Mouse (Mus musculus) MEL (cell line): ENCODE results near the gene Spata1. TPM values are rescaled to one million over a fixed set of nuclear protein-coding genes. Genes with fewer than 3 reads are reported as not detected.

Experiments
- DNase-seq: peaks from one replicate; pipeline ENCODE4 v3.0.0; 2011; ENCODE audit warnings: low read depth, low spot score
- H3K27ac ChIP-seq: 2 replicates; pipeline ENCODE4 v1.5.1; 2012; ENCODE audit warnings: low read depth, mild to moderate bottlenecking, control low read depth, low read length, moderate library complexity; ENCODE audit not compliant: control insufficient read depth
- H3K27me3 ChIP-seq, 2 experiments: fragments of 150-350 bp in 1 of 2; sonication (generic) in 1 of 2; 2 replicates each; pipeline ENCODE4 v1.6.1; 2012; ENCODE audit warnings: low read length in 2 of 2, mild to moderate bottlenecking in 2 of 2, improper control_type of control experiment in 1 of 2, moderate library complexity in 1 of 2; ENCODE audit not compliant: insufficient read depth in 2 of 2, control insufficient read depth in 1 of 2
- H3K36me3 ChIP-seq, 2 experiments: 2 replicates each; pipeline ENCODE4 v1.6.1; 2012 to 2014; ENCODE audit warnings: low read length in 2 of 2, improper control_type of control experiment in 1 of 2, inconsistent platforms in 1 of 2, mild to moderate bottlenecking in 1 of 2; ENCODE audit not compliant: insufficient read depth in 2 of 2, control insufficient read depth in 1 of 2
- H3K4me1 ChIP-seq, 2 experiments: fragments of 150-350 bp in 1 of 2; sonication (generic) in 1 of 2; 2 replicates each; pipeline ENCODE4 v1.6.1; 2012; ENCODE audit warnings: low read length in 2 of 2, improper control_type of control experiment in 1 of 2, mild to moderate bottlenecking in 1 of 2; ENCODE audit not compliant: insufficient read depth in 2 of 2, control insufficient read depth in 1 of 2
- H3K4me3 ChIP-seq, 2 experiments: fragments of 150-350 bp in 1 of 2; sonication (generic) in 1 of 2; 2 replicates each; pipeline ENCODE4 v1.5.1; 2012; ENCODE audit warnings: low read depth in 2 of 2, low read length in 2 of 2, mild to moderate bottlenecking in 2 of 2, moderate library complexity in 2 of 2, control low read depth in 1 of 2, improper control_type of control experiment in 1 of 2; ENCODE audit not compliant: control insufficient read depth in 1 of 2, insufficient read depth in 1 of 2
- H3K79me2 ChIP-seq: 2 replicates; pipeline ENCODE4 v1.6.1; 2012; ENCODE audit warnings: mild to moderate bottlenecking, low read length, moderate library complexity; ENCODE audit not compliant: control insufficient read depth, poor library complexity, insufficient read depth
- H3K9ac ChIP-seq: 2 replicates; pipeline ENCODE4 v1.6.1; 2012; ENCODE audit warnings: low read depth, mild to moderate bottlenecking, control low read depth, low read length, moderate library complexity; ENCODE audit not compliant: control insufficient read depth, poor library complexity, severe bottlenecking
- H3K9me3 ChIP-seq: fragments of 150-350 bp; sonication (generic); replicated peaks from 2 replicates; pipeline ENCODE4 v1.6.1; 2012; ENCODE audit warnings: mild to moderate bottlenecking, low read length, improper control_type of control experiment, moderate library complexity; ENCODE audit not compliant: insufficient read depth
- BHLHE40 ChIP-seq: IDR thresholded peaks from 2 replicates; pipeline ENCODE4 v1.6.1; 2012; ENCODE audit warnings: low read depth, mild to moderate bottlenecking, inconsistent platforms, low read length, improper control_type of control experiment, borderline replicate concordance
- CHD1 ChIP-seq: IDR thresholded peaks from 2 replicates; pipeline ENCODE4 v1.6.1; 2012; ENCODE audit warnings: low read depth, mild to moderate bottlenecking, inconsistent platforms, low read length, improper control_type of control experiment
- CTCF ChIP-seq, 3 experiments: IDR thresholded peaks in 2 of 3; conservative IDR thresholded peaks in 1 of 3; 2 replicates each; pipeline ENCODE4 v1.5.1; 2011 to 2012; ENCODE audit warnings: low read length in 3 of 3, low read depth in 2 of 3, mild to moderate bottlenecking in 2 of 3, improper control_type of control experiment in 1 of 3, inconsistent platforms in 1 of 3, mixed read lengths in 1 of 3, moderate library complexity in 1 of 3; ENCODE audit not compliant: control insufficient read depth in 1 of 3, insufficient read depth in 1 of 3, poor library complexity in 1 of 3, severe bottlenecking in 1 of 3
- E2F4 ChIP-seq: IDR thresholded peaks from 2 replicates; pipeline ENCODE4 v1.6.1; 2011; ENCODE audit warnings: low read depth, low read length, improper control_type of control experiment, borderline replicate concordance
- ELF1 ChIP-seq: IDR thresholded peaks from 2 replicates; pipeline ENCODE4 v1.6.1; 2014; ENCODE audit warnings: low read depth, mild to moderate bottlenecking, inconsistent platforms, low read length, improper control_type of control experiment, moderate library complexity
- HCFC1 ChIP-seq: IDR thresholded peaks from 2 replicates; pipeline ENCODE4 v1.6.1; 2012; ENCODE audit warnings: low read depth, mild to moderate bottlenecking, inconsistent platforms, low read length, improper control_type of control experiment, moderate library complexity
- JUND ChIP-seq: IDR thresholded peaks from 2 replicates; pipeline ENCODE4 v1.6.1; 2011; ENCODE audit warnings: low read depth, mild to moderate bottlenecking, improper control_type of control experiment, low read length
- KAT2A ChIP-seq: conservative IDR thresholded peaks from 2 replicates; pipeline ENCODE4 v1.6.1; 2012; ENCODE audit warnings: low read depth, low read length, improper control_type of control experiment, inconsistent platforms
- MAFK ChIP-seq: IDR thresholded peaks from 2 replicates; pipeline ENCODE4 v1.6.1; 2011; ENCODE audit warnings: low read depth, mild to moderate bottlenecking, low read length, improper control_type of control experiment, borderline replicate concordance
- MAX ChIP-seq: IDR thresholded peaks from 2 replicates; pipeline ENCODE4 v1.6.1; 2011; ENCODE audit warnings: low read length, improper control_type of control experiment
- MAZ ChIP-seq: IDR thresholded peaks from 2 replicates; pipeline ENCODE4 v1.6.1; 2012; ENCODE audit warnings: low read depth, mild to moderate bottlenecking, inconsistent platforms, low read length, improper control_type of control experiment
- NRF1 ChIP-seq: IDR thresholded peaks from 2 replicates; pipeline ENCODE4 v1.6.1; 2014; ENCODE audit warnings: low read depth, mild to moderate bottlenecking, inconsistent platforms, low read length, improper control_type of control experiment, moderate library complexity; ENCODE audit not compliant: poor library complexity, insufficient read depth, severe bottlenecking
- POLR2A ChIP-seq, 2 experiments: IDR thresholded peaks; 2 replicates each; pipeline ENCODE4 v1.6.1; 2011 to 2012; ENCODE audit warnings: low read length in 2 of 2, mild to moderate bottlenecking in 2 of 2, control low read depth in 1 of 2, improper control_type of control experiment in 1 of 2, low read depth in 1 of 2, moderate library complexity in 1 of 2; ENCODE audit not compliant: control insufficient read depth in 1 of 2, insufficient read depth in 1 of 2, poor library complexity in 1 of 2
- POLR2AphosphoS2 ChIP-seq: IDR thresholded peaks from 2 replicates; pipeline ENCODE4 v1.6.1; 2011; ENCODE audit warnings: low read length, improper control_type of control experiment
- RAD21 ChIP-seq: IDR thresholded peaks from 2 replicates; pipeline ENCODE4 v1.6.1; 2011; ENCODE audit warnings: mild to moderate bottlenecking, low read depth, low read length, improper control_type of control experiment
- RCOR1 ChIP-seq: IDR thresholded peaks from 2 replicates; pipeline ENCODE4 v1.6.1; 2012; ENCODE audit warnings: low read depth, mild to moderate bottlenecking, inconsistent platforms, low read length, improper control_type of control experiment
- SIN3A ChIP-seq: IDR thresholded peaks from 2 replicates; pipeline ENCODE4 v1.6.1; 2012; ENCODE audit warnings: low read length, improper control_type of control experiment, inconsistent platforms
- SMC3 ChIP-seq: IDR thresholded peaks from 2 replicates; pipeline ENCODE4 v1.6.1; 2011; ENCODE audit warnings: low read depth, low read length, improper control_type of control experiment
- TCF12 ChIP-seq: IDR thresholded peaks from 2 replicates; pipeline ENCODE4 v1.6.1; 2014; ENCODE audit warnings: low read depth, mild to moderate bottlenecking, inconsistent platforms, low read length, improper control_type of control experiment, moderate library complexity
- UBTF ChIP-seq: IDR thresholded peaks from 2 replicates; pipeline ENCODE4 v1.6.1; 2012; ENCODE audit warnings: low read depth, mild to moderate bottlenecking, inconsistent platforms, low read length, improper control_type of control experiment, moderate library complexity, borderline replicate concordance; ENCODE audit not compliant: insufficient read depth
- USF2 ChIP-seq, 2 experiments: IDR thresholded peaks; 2 replicates each; pipeline ENCODE4 v1.6.1; 2011 to 2012; ENCODE audit warnings: improper control_type of control experiment in 2 of 2, low read length in 2 of 2, borderline replicate concordance in 1 of 2, inconsistent platforms in 1 of 2, low read depth in 1 of 2, mild to moderate bottlenecking in 1 of 2; ENCODE audit not compliant: insufficient read depth in 1 of 2
- ZC3H11A ChIP-seq: IDR thresholded peaks from 2 replicates; pipeline ENCODE4 v1.6.1; 2012; ENCODE audit warnings: low read depth, mild to moderate bottlenecking, inconsistent platforms, low read length, improper control_type of control experiment
- ZMIZ1 ChIP-seq: IDR thresholded peaks from 2 replicates; pipeline ENCODE4 v1.6.1; 2012; ENCODE audit warnings: low read depth, mild to moderate bottlenecking, inconsistent platforms, low read length, improper control_type of control experiment, moderate library complexity
- ZNF384 ChIP-seq: IDR thresholded peaks from 2 replicates; pipeline ENCODE4 v1.6.1; 2012; ENCODE audit warnings: low read depth, mild to moderate bottlenecking, inconsistent platforms, low read length, improper control_type of control experiment
- polyA plus RNA-seq, 2 experiments: library from polyadenylated mRNA; stranded (reverse) in 1 of 2; unstranded in 1 of 2; fragments of >175 nt in 1 of 2; fragments of >200 nt in 1 of 2; gene quantifications; 2 replicates each; pipeline versions ENCODE4 v1.2.1 to v1.2.4; 2012; ENCODE audit warnings: low replicate concordance in 2 of 2, low read depth in 1 of 2; ENCODE audit not compliant: insufficient read length in 2 of 2, insufficient read depth in 1 of 2, missing spikeins in 1 of 2
- total RNA-seq: library from RNA; depleted of rRNA; stranded (reverse); fragments of 300-350 nt; gene quantifications from 2 replicates; pipeline ENCODE4 v1.2.3, GENCODE M21; 2012

Gene Spata1
- total and polyA plus RNA-seq, 3 experiments, result 1.1 to 1.9 TPM; not detected in 1

GRCm38 (mm10) chr3:146424306-146424900 is 75.2 kb downstream of the Spata1 start:
- TF ChIP-seq POLR2A (IDR thresholded peaks at IDR 0.05; ENCODE audit: control insufficient read depth in 1 of 2, insufficient read depth in 1 of 2, low read depth in 1 of 2, low read length in 2 of 2, poor library complexity in 1 of 2) (no peak), USF2 (IDR thresholded peaks at IDR 0.05; ENCODE audit: borderline replicate concordance in 1 of 2, insufficient read depth in 1 of 2, low read depth in 1 of 2, low read length in 2 of 2) (no peak)
- TF ChIP-seq, all 39 proteins: peak for 0
- H3K9me3 ChIP-seq, result no peaks in the 10 kb centered on the region
- no peak overlapping the region for H3K9ac ChIP-seq
- no peak overlapping the region for H3K4me3 ChIP-seq
- peaks cover under 1 to 6% of the 10 kb centered on the region in 2 experiments; a peak in 3 of 4 replicates for H3K36me3 ChIP-seq
- H3K79me2 ChIP-seq, result peaks cover 1% of the 10 kb centered on the region; the same call in 1 of the 2 replicates
- DNase-seq, result no peak
- H3K27ac ChIP-seq, result no peak overlapping the region
- peaks cover 0 to 2% of the 10 kb centered on the region in 2 experiments; a peak in 1 of 4 replicates for H3K4me1 ChIP-seq
- no peaks in the 10 kb centered on the region for H3K27me3 ChIP-seq

DNA sequence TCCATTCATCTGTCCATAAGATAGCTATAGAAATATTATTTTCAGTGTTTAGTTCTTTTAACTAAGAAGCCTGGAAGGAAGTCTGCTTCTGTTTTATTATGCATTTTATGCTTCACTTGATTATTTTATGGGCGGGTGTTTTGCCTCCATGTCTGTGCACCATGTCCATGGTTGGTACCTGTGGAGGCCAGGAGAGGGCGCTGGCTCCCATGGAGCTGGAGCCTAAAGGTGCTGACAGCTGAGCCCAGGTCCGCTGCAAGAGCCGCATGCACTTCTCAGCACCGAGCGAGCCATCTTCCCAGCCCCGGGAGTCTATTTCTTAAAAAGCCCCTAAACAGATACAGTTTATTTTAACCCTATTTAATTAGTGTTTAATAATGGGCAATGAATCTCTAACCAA is 75.8 kb downstream of the Spata1 start:
- Histone ChIP-seq H3K4me1 (peaks cover under 1 to 6% of the 10 kb centered on the region in 2 experiments; a peak in 3 of 4 replicates), H3K9me3 (no peaks in the 10 kb centered on the region), H3K36me3 (peaks cover 0 to 7% of the 10 kb centered on the region in 2 experiments), H3K27ac (no peak overlapping the region), H3K4me3 (no peak overlapping the region), H3K9ac (no peak overlapping the region), H3K27me3 (no peaks in the 10 kb centered on the region), H3K79me2 (peaks cover 1% of the 10 kb centered on the region; the same call in 1 of the 2 replicates)
- DNase-seq, result peak; percentile 40
- TF ChIP-seq ZMIZ1 (no peak), CTCF (IDR thresholded peaks at IDR 0.05 in 2 of 3, conservative IDR thresholded peaks at IDR 0.05 in 1 of 3; ENCODE audit: control insufficient read depth in 1 of 3, insufficient read depth in 1 of 3, low read depth in 2 of 3, low read length in 3 of 3, poor library complexity in 1 of 3, severe bottlenecking in 1 of 3) (peak; percentile 47 to 66 (median 52); a peak in 5 of 6 replicates), MAFK (no peak), POLR2AphosphoS2 (no peak), RAD21 (peak; percentile 16), MAX (no peak), TCF12 (no peak), SMC3 (peak; percentile 32), ELF1 (no peak)

- DNase-seq, result no peak
- no peak overlapping the region for H3K4me3 ChIP-seq
- H3K79me2 ChIP-seq, result peaks cover 2% of the 10 kb centered on the region; the same call in 1 of the 2 replicates
- no peaks in the 10 kb centered on the region for H3K9me3 ChIP-seq
- no peak for TF ChIP-seq BHLHE40
- TF ChIP-seq NRF1, result no peak
- no peak for TF ChIP-seq UBTF
- no peak for TF ChIP-seq E2F4
- no peak for TF ChIP-seq HCFC1
- TF ChIP-seq JUND, result no peak
- TF ChIP-seq TCF12, result no peak
- no peak for TF ChIP-seq USF2 (IDR thresholded peaks at IDR 0.05; ENCODE audit: borderline replicate concordance in 1 of 2, insufficient read depth in 1 of 2, low read depth in 1 of 2, low read length in 2 of 2)
- no peak for TF ChIP-seq ZC3H11A
- no peak for TF ChIP-seq CHD1
- TF ChIP-seq KAT2A, result no peak
- TF ChIP-seq SIN3A, result no peak
- no peak for TF ChIP-seq MAFK
- no peak for TF ChIP-seq MAZ
- TF ChIP-seq ZNF384, result no peak
- TF ChIP-seq RCOR1, result no peak
- no peak overlapping the region for H3K27ac ChIP-seq
- no peak overlapping the region for H3K9ac ChIP-seq
- H3K4me1 ChIP-seq, result peaks cover 16 to 21% of the 10 kb centered on the region in 2 experiments
- no peaks in the 10 kb centered on the region for H3K27me3 ChIP-seq
- peaks cover 4 to 26% of the 10 kb centered on the region in 2 experiments for H3K36me3 ChIP-seq
Observed at GRCm38 (mm10) chr3:146421787-146422186, 77.8 kb downstream of the Spata1 start.
